Mouse (Mus musculus) macrophage (primary cell): ENCODE measurements around the gene Tmed3. TPM values are rescaled to one million over a fixed set of nuclear protein-coding genes. Genes with fewer than 3 reads are reported as not detected.

ENCODE experiments used
- H3K27ac ChIP-seq: fragments of 350-480 bp; formaldehyde crosslinking; 2 replicates; pipeline ENCODE4 v1.9.0; 2021
- H3K36me3 ChIP-seq: fragments of 350-480 bp; formaldehyde crosslinking; 2 replicates; pipeline ENCODE4 v1.9.0; 2021; ENCODE audit errors: inconsistent target
- H3K4me3 ChIP-seq: fragments of 350-480 bp; formaldehyde crosslinking; 2 replicates; pipeline ENCODE4 v1.9.0; 2021; ENCODE audit errors: inconsistent target
- H3K79me2 ChIP-seq: fragments of 350-480 bp; formaldehyde crosslinking; 2 replicates; pipeline ENCODE4 v1.9.0; 2021; ENCODE audit errors: inconsistent target
- WGBS: methylation state at CpG from one replicate; pipeline ENCODE4 v1.1.7; 2026; ENCODE audit warnings: inconsistent platforms; ENCODE audit not compliant: missing documents; 5-methylcytosine and 5-hydroxymethylcytosine counted together
- polyA plus RNA-seq: library from polyadenylated mRNA; stranded (reverse); fragments of 250-400 nt; gene quantifications from 3 replicates; pipeline ENCODE4 v1.2.4, GENCODE M21; 2018; ENCODE audit warnings: inconsistent platforms

The Tmed3 gene
- polyA plus RNA-seq, 1 experiment from 2014 or later: 58.1 TPM

DNA sequence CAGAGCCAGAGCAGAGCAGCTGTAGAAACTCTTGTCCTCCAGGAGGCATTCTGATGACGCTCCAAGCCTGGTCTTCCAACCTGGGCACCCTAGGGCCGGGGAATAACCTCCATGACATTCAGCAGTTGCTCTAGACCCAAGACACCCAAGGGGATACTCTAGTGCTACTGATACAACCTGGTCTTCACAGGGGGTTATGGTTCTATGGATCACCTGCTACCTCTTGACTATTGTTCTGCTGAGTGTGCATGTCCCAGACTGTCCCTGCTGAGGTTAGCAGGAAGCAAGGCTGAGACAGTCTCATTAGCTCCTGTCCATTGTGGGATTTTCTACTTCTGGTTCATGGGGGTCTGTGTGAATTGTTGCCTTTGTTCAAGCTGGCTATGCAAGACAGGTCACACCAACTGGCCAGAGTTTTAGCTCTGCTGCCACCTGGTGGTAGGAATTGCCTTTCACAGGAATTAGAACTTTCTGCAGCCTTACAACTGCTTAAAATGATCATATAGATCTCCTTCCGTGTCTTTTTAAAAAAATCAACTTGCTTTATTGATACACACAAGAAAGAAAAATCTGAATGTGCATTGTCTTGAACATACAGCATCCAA is 30.8 kb downstream of the Tmed3 start:
- WGBS: 68% methylated on average over 3 of the region's 3 CpGs
- Histone ChIP-seq H3K27ac (no peak overlapping the region), H3K4me3 (no peak overlapping the region), H3K36me3 (no peaks in the 10 kb centered on the region), H3K79me2 (no peaks in the 10 kb centered on the region)

DNA sequence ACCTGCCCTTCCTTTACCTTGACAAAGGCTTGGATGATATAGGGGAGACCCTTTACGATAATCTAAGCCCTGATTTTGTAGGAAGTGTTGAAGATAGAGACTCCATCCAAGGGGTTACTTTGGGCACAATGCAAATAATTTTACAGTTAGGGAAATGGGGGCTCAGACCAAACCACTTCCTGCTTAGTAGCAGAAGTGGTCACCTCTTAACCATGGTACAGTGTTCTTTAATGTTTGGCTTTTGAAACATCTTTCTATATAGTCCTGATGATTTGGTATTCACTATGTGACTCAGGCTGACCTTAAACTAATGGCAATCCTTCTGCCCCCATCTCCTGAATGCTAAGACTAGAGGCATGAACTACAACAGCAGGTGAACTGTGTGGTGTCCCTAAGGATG is 31.5 kb downstream of the Tmed3 start:
- H3K79me2 ChIP-seq: no peaks in the 10 kb centered on the region
- WGBS: 0% methylated on average over 1 of the region's 1 CpGs
- H3K4me3 ChIP-seq: no peak overlapping the region
- H3K27ac ChIP-seq: no peak overlapping the region
- no peaks in the 10 kb centered on the region for H3K36me3 ChIP-seq

DNA sequence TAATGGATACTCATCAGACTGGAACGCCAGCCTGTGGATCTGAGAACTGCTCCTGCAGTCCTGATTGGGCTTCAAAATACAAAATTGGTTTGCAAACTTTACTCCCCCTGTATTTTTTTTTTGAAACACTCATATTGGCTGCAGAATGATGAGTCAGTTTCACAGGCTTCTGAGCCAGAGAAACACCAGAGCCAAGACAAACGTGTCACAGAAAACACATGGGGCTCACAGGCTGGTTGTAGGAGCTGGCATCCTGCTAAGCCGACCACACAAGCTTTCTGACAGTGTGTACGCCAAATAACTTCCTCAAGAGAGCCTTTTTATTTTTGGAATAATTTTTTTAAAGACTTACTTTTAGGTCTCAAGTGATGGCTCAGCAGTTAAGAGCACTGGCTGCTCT is 35.0 kb downstream of the Tmed3 start:
- Histone ChIP-seq H3K4me3 (no peak overlapping the region), H3K27ac (no peak overlapping the region), H3K79me2 (no peaks in the 10 kb centered on the region), H3K36me3 (no peaks in the 10 kb centered on the region)
- WGBS: 48% methylated on average over 4 of the region's 4 CpGs

DNA sequence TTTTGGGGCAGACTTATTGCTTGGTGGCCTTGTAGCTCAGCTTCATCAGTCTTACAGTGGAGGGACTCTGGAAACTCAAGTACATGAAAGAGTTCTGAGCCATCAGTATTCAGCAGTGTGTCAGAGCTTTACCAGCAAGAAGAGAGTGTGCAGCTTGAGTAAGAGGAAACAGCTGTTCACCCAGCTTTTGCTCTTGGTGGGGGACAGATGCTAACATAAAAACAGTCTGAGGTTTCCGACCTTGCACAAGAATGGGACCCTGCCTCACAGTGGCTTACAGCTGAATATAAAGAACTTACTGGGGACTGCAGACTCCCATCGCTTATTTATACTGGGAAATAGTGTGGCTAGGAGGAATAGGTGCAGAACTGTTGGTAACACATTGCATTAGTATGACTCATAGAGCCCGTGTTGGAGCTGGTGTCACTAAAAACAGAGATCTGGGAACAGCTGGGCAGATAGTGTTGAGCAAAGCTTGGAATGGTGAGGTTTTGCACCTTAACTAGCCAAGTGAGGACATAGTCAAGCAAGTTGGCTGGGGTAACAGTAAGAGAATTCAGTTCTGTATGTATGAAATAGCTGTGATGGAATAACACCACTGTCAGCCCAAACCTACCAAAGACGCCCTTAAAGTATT is 37.4 kb downstream of the Tmed3 start:
- Histone ChIP-seq H3K27ac (no peak overlapping the region), H3K79me2 (no peaks in the 10 kb centered on the region), H3K36me3 (no peaks in the 10 kb centered on the region), H3K4me3 (no peak overlapping the region)
- WGBS: 27% methylated on average over 4 of the region's 4 CpGs

DNA sequence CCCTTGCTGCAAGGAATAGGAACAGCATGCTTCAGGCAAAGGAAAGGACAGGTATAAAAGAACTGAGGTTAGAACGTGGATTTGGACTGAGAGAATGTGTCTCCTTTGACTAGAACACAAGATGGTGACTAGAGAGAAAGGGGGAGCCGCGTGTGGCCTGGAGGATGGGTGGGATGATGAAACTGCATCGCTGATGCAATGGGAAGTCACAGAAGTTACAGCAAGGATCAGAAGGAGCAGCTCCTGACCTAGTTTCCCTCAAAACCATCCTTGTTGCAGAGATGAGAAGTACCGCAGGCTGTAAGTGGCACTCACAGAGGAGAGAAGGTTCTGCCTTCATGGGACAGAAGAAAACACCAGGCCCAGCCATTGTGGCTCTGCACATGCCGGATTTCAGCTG is 54.0 kb downstream of the Tmed3 start:
- no peak overlapping the region for H3K4me3 ChIP-seq
- H3K36me3 ChIP-seq: no peaks in the 10 kb centered on the region
- 40% methylated on average over 6 of the region's 6 CpGs for whole genome bisulfite sequencing
- no peak overlapping the region for H3K27ac ChIP-seq
- H3K79me2 ChIP-seq: no peaks in the 10 kb centered on the region

Other genes with a start within 250 kb of the Tmed3 start
- 0.02 TPM in 1 of 3 replicates, not detected in the others for gene Minar1, start 81.9 kb downstream of the Tmed3 start, polyA plus RNA-seq
- not detected in 3 replicates for gene Ankrd34c, start 33.4 kb upstream of the Tmed3 start, polyA plus RNA-seq
- not detected in 3 replicates for gene Rasgrf1, start 204.8 kb upstream of the Tmed3 start, polyA plus RNA-seq